Mouse (Mus musculus) adrenal gland, postnatal 0 days (tissue): ENCODE data around the gene Lipo3. TPM values are rescaled to one million over a fixed set of nuclear protein-coding genes. Genes with fewer than 3 reads are reported as not detected.

Experiments used
- microRNA-seq: library from miRNA; unstranded; fragments of <30 nt; microRNA quantifications from one replicate; pipeline ENCODE4, GENCODE M21; 2016; ENCODE audit warnings: borderline replicate concordance; ENCODE audit not compliant: insufficient number of aligned reads
- polyA plus RNA-seq: library from polyadenylated mRNA; unstranded; fragments of >200 nt; fragmentation: Nextera tagmentation; extraction: Ambion mirVana; gene quantifications from 2 replicates; pipeline ENCODE4 v1.2.1, GENCODE M21; 2015

Gene Lipo3
- 17.9 and 20.6 TPM in 2 replicates for polyA plus RNA-seq

GRCm38 (mm10) chr19:33761287-33762086, at the start of gene Lipo3:
Gene Lipo3, minus strand, starts transcription at chr19:33761951.

GRCm38 (mm10) chr19:33787359-33787758, 25.6 kb upstream of the Lipo3 start, which contains the start of gene Lipo1:
Gene Lipo1, minus strand, starts transcription at chr19:33787459.

GRCm38 (mm10) chr19:33751259-33751658, 10.5 kb downstream of the Lipo3 start, which contains the start of gene Lipo2:
Gene Lipo2, minus strand, starts transcription at chr19:33751359.

GRCm38 (mm10) chr19:33625152-33625551, 136.6 kb downstream of the Lipo3 start, which contains the start of gene Gm8978:
Gene Gm8978, minus strand, starts transcription at chr19:33625252.

GRCm38 (mm10) chr19:33517680-33518079, 244.1 kb downstream of the Lipo3 start, which contains the start of gene Lipo4:
Gene Lipo4, minus strand, starts transcription at chr19:33517780.

Small RNA genes within 50 kb of the gene (microRNA-seq; reads per million reads assigned to microRNA genes)
- not detected for gene Gm27440

Other genes starting within 250 kb of the Lipo3 start
- gene Lipo4, start 244.2 kb downstream of the Lipo3 start, polyA plus RNA-seq, result not detected in 2 replicates
- gene Gm8978, start 136.7 kb downstream of the Lipo3 start, polyA plus RNA-seq, result not detected in 2 replicates
- 0.16 TPM in 1 of 2 replicates, not detected in the other for gene Lipo2, start 10.6 kb downstream of the Lipo3 start, polyA plus RNA-seq
- not detected in 2 replicates for gene Lipo1, start 25.5 kb upstream of the Lipo3 start, polyA plus RNA-seq
- gene Lipf, start 199.2 kb upstream of the Lipo3 start, polyA plus RNA-seq, result not detected in 2 replicates
- 0.54 TPM in 2 replicates for gene Lipk, start 246.3 kb upstream of the Lipo3 start, polyA plus RNA-seq